Mouse (Mus musculus): Measurements from ENCODE around the gene Cdnf.
A peak's percentile ranks its signal among the peaks of the same experiment; 100 is the strongest.

Cdnf gene

GRCm38 (mm10) chr2:3512552-3513454, at the start of gene Cdnf, which contains the start of the genes Gm45902 and Hspa14:
TSS of gene Cdnf (plus strand) at chr2:3513030.
TSS of gene Gm45902 (minus strand) at chr2:3512790.
TSS of gene Hspa14 (minus strand) at chr2:3512814.
- peak; percentile 91 for DNase-seq (ENCODE audit: low spot score)

- no peak for DNase-seq (ENCODE audit: low spot score)
Measured at GRCm38 (mm10) chr2:3473891-3474290, 38.9 kb upstream of the Cdnf start.

- peak; percentile 31 for DNase-seq (ENCODE audit: low spot score)
Measured at GRCm38 (mm10) chr2:3474361-3474805, 38.4 kb upstream of the Cdnf start.

- DNase-seq (ENCODE audit: low spot score): peak; percentile 98
Measured at GRCm38 (mm10) chr2:3474861-3475283, 38.0 kb upstream of the Cdnf start, which contains the start of gene Suv39h2. TSS of gene Suv39h2 (minus strand) at chr2:3475031.

GRCm38 (mm10) chr2:3475746-3476251, 37.0 kb upstream of the Cdnf start:
- no peak for DNase-seq (ENCODE audit: low spot score)

- DNase-seq (ENCODE audit: low spot score): no peak
Measured at GRCm38 (mm10) chr2:3480239-3480638, 32.6 kb upstream of the Cdnf start.

GRCm38 (mm10) chr2:3489816-3490215, 23.0 kb upstream of the Cdnf start:
- no peak for DNase-seq (ENCODE audit: low spot score)

- DNase-seq (ENCODE audit: low spot score): no peak
Measured at GRCm38 (mm10) chr2:3493833-3494409, 18.9 kb upstream of the Cdnf start.

GRCm38 (mm10) chr2:3499543-3499942, 13.3 kb upstream of the Cdnf start:
- DNase-seq (ENCODE audit: low spot score): no peak

- no peak for DNase-seq (ENCODE audit: low spot score)
Measured at GRCm38 (mm10) chr2:3500886-3501285, 11.9 kb upstream of the Cdnf start.

GRCm38 (mm10) chr2:3512076-3512475, 754 bp upstream of the Cdnf start:
- DNase-seq (ENCODE audit: low spot score): no peak

- DNase-seq (ENCODE audit: low spot score): no peak
Measured at GRCm38 (mm10) chr2:3522558-3522957, 9.7 kb downstream of the Cdnf start.

GRCm38 (mm10) chr2:3526288-3526687, 13.5 kb downstream of the Cdnf start:
- no peak for DNase-seq (ENCODE audit: low spot score)

GRCm38 (mm10) chr2:3541307-3542079, 28.7 kb downstream of the Cdnf start:
- no peak for DNase-seq (ENCODE audit: low spot score)

GRCm38 (mm10) chr2:3546055-3546454, 33.2 kb downstream of the Cdnf start:
- DNase-seq (ENCODE audit: low spot score): no peak

GRCm38 (mm10) chr2:3546588-3546987, 33.8 kb downstream of the Cdnf start:
- DNase-seq (ENCODE audit: low spot score): peak; percentile 18

- DNase-seq (ENCODE audit: low spot score): no peak
Measured at GRCm38 (mm10) chr2:3570186-3570585, 57.4 kb downstream of the Cdnf start, which contains the start of gene Fam107b. TSS of gene Fam107b (plus strand) at chr2:3570488.

GRCm38 (mm10) chr2:3570606-3571005, 57.8 kb downstream of the Cdnf start:
- DNase-seq (ENCODE audit: low spot score): no peak

- DNase-seq (ENCODE audit: low spot score): no peak
Measured at GRCm38 (mm10) chr2:3573883-3574282, 61.1 kb downstream of the Cdnf start.

- no peak for DNase-seq (ENCODE audit: low spot score)
Measured at GRCm38 (mm10) chr2:3575140-3575539, 62.3 kb downstream of the Cdnf start.

All from ovary, postnatal 14 days (tissue).